Mouse (Mus musculus) heart, adult 2 months (tissue): Measurements from ENCODE around the gene Barx2.

Experiments used
- CTCF ChIP-seq: fragments of 200-600 bp; IDR thresholded peaks from 2 replicates; pipeline ENCODE4 v1.8.1; 2022; ENCODE audit warnings: antibody characterized with exemption, mild to moderate bottlenecking, moderate library complexity
- EP300 ChIP-seq: fragments of 200-500 bp; IDR thresholded peaks from 2 replicates; pipeline ENCODE4 v1.6.1; 2011; ENCODE audit warnings: low read depth, low read length, control low read depth; ENCODE audit not compliant: insufficient read depth
- POLR2A ChIP-seq: fragments of 200-500 bp; IDR thresholded peaks from 2 replicates; pipeline ENCODE4 v1.6.1; 2011; ENCODE audit warnings: mild to moderate bottlenecking, low read depth, low read length, control low read depth; ENCODE audit not compliant: insufficient read depth

DNA sequence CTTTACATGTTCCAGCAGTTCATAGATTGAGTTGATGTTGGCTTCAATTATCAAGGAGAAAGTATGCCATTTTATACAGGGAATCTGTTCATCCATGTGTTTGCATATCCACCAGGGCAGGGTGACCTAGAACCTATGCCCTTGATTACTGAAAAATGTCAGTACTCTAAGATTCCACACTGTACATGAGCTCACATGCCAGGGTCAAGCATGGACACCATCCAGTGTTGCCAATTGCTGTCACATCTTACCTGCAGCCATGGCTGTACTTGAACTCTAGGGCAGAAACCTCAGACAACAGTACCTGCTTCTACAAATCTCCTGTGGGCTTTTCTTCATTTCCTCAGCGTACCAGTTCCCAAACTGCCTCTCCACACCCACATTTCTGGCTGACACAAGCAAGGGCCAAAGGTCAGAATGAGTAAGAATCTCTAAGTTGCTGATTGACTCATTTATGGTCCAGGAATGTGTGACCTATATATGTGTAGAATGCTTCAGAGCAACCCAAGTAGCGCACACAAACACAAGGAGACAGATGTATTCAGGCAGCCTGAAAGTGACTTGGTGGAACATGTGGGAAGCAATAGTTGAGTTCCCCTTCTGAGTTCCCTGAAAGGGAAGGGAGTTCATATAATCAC is 44.3 kb downstream of the Barx2 start:
- TF ChIP-seq CTCF, result no peak
- no peak for TF ChIP-seq EP300
- no peak for TF ChIP-seq POLR2A
